1 mouse cellular context compared by ENCODE assay signal in genomic region chr9:99575677-99576480, GRCm38 (mm10).
A peak's percentile ranks its signal among the peaks of the same experiment; 100 is the strongest.
TF ChIP-seq lines count a peak whose summit lies in the region.

Gene Dbr1 (plus strand): TSS chr9:99575799.

TF ChIP-seq in MEL, 35 proteins besides CTCF, POLR2A, EP300 and RAD21 (continued from another document):
- TF ChIP-seq ELF1 (IDR thresholded peaks at IDR 0.05; ENCODE audit: low read depth, low read length) (peak; percentile 92), BHLHE40 (IDR thresholded peaks at IDR 0.05; ENCODE audit: borderline replicate concordance, low read depth, low read length) (no peak)
